Mouse (Mus musculus): ENCODE measurements around the gene Disc1. TPM values are rescaled to one million over a fixed set of nuclear protein-coding genes. Genes with fewer than 3 reads are reported as not detected.
A peak's percentile ranks its signal among the peaks of the same experiment; 100 is the strongest.

Disc1 gene
- polyA plus RNA-seq, 1 experiment from 2014 or later, result 2.1 TPM

- Histone ChIP-seq H3K4me2 (no peak overlapping the region), H3K36me3 (no peaks in the 10 kb centered on the region), H3K4me3 (no peak overlapping the region), H3K9ac (no peak overlapping the region), H3K4me1 (replicated peaks) (peaks cover 21% of the 10 kb centered on the region; the same call in 1 of the 2 replicates), H3K27ac (replicated peaks) (no peak overlapping the region), H3K9me3 (no peaks in the 10 kb centered on the region), H3K27me3 (no peaks in the 10 kb centered on the region)
- WGBS, result 74% methylated on average over 7 of the region's 7 CpGs
- ATAC-seq (ENCODE audit: low read depth), result no peak
These were observed 15.3 kb downstream of the Disc1 start for GRCm38 (mm10) chr8:125069304-125069703.

DNA sequence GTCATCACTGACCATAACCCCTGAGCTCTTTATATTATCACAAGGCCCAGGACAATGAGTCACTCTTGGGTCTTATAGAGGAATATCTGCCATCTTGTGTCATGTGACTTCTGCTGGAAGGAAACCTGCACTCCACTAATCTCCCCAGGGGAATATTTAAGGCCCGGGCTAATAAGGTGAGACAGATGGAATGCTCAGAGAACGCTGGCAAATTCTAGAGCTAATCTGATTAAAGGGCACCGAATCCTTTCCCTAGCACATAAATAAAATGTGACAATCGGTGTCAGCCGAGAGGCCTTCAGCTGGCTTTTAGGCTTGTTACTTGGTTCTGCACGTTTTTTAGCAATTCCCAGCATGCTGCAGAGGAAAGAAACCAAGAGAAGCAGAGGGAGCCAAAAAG is 15.7 kb downstream of the Disc1 start:
- 44% methylated on average over 6 of the region's 6 CpGs for WGBS
- Histone ChIP-seq H3K9me3 (no peaks in the 10 kb centered on the region), H3K36me3 (no peaks in the 10 kb centered on the region), H3K4me2 (no peak overlapping the region), H3K27me3 (no peaks in the 10 kb centered on the region), H3K9ac (no peak overlapping the region), H3K27ac (replicated peaks) (no peak overlapping the region), H3K4me3 (no peak overlapping the region), H3K4me1 (replicated peaks) (peaks cover 21% of the 10 kb centered on the region; the same call in 1 of the 2 replicates)
- no peak for ATAC-seq (ENCODE audit: low read depth)

GRCm38 (mm10) chr8:125074141-125074540 is 20.1 kb downstream of the Disc1 start:
- Histone ChIP-seq H3K27ac (replicated peaks) (no peak overlapping the region), H3K36me3 (no peaks in the 10 kb centered on the region), H3K27me3 (no peaks in the 10 kb centered on the region), H3K4me3 (no peak overlapping the region), H3K9me3 (no peaks in the 10 kb centered on the region), H3K4me1 (replicated peaks) (peaks cover 21% of the 10 kb centered on the region), H3K4me2 (no peak overlapping the region), H3K9ac (no peak overlapping the region)
- WGBS, result 95% methylated on average over 10 of the region's 10 CpGs
- no peak for ATAC-seq (ENCODE audit: low read depth)

DNA sequence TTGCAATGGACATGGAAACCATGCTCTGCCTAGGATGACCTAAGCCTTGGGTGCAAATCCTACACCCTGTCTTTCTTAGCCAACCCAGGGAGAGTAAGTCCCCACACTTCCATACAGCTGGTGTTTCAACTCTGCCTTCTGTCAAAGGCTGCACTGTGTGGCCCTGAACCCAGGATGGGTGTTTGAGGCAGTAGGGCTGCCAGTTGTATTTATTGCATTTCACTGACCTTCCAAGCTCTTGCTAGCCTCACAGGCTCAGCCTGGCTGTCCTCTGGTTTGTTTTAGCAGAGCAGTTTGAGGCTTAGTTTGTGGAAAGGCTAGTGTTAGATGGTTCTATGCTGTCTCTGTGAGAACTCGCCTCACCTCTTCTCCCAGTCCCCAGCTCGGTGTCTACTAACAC is 20.6 kb downstream of the Disc1 start:
- ATAC-seq (ENCODE audit: low read depth), result no peak
- H3K27me3 ChIP-seq, result no peaks in the 10 kb centered on the region
- no peaks in the 10 kb centered on the region for H3K9me3 ChIP-seq
- H3K4me1 ChIP-seq (replicated peaks), result peaks cover 21% of the 10 kb centered on the region
- no peak overlapping the region for H3K9ac ChIP-seq
- H3K4me3 ChIP-seq, result no peak overlapping the region
- no peak overlapping the region for H3K27ac ChIP-seq (replicated peaks)
- H3K36me3 ChIP-seq, result no peaks in the 10 kb centered on the region
- H3K4me2 ChIP-seq, result no peak overlapping the region
- 85% methylated on average over 2 of the region's 2 CpGs for WGBS

GRCm38 (mm10) chr8:125075389-125075788 is 21.4 kb downstream of the Disc1 start:
- WGBS, result 90% methylated on average over 4 of the region's 4 CpGs
- Histone ChIP-seq H3K4me2 (no peak overlapping the region), H3K9ac (no peak overlapping the region), H3K27me3 (no peaks in the 10 kb centered on the region), H3K27ac (replicated peaks) (no peak overlapping the region), H3K9me3 (no peaks in the 10 kb centered on the region), H3K36me3 (no peaks in the 10 kb centered on the region), H3K4me1 (replicated peaks) (peaks cover 14% of the 10 kb centered on the region), H3K4me3 (no peak overlapping the region)
- no peak for ATAC-seq (ENCODE audit: low read depth)

GRCm38 (mm10) chr8:125077326-125077725 is 23.3 kb downstream of the Disc1 start:
- Histone ChIP-seq H3K4me3 (no peak overlapping the region), H3K36me3 (no peaks in the 10 kb centered on the region), H3K9ac (no peak overlapping the region), H3K27me3 (no peaks in the 10 kb centered on the region), H3K4me2 (no peak overlapping the region), H3K27ac (replicated peaks) (no peak overlapping the region), H3K9me3 (no peaks in the 10 kb centered on the region), H3K4me1 (replicated peaks) (peaks cover 29% of the 10 kb centered on the region)
- no peak for ATAC-seq (ENCODE audit: low read depth)
- WGBS, result 85% methylated on average over 8 of the region's 8 CpGs

- peak overlapping the region; percentile 52; the same call in 1 of the 2 replicates for H3K27ac ChIP-seq (replicated peaks)
- H3K4me3 ChIP-seq, result no peak overlapping the region
- peak; percentile 63; the same call in 1 of the 2 replicates for ATAC-seq (ENCODE audit: low read depth)
- H3K4me2 ChIP-seq, result no peak overlapping the region
- no peak overlapping the region for H3K9ac ChIP-seq
- WGBS, result 47% methylated on average over 9 of the region's 9 CpGs
- H3K27me3 ChIP-seq, result no peaks in the 10 kb centered on the region
- H3K4me1 ChIP-seq (replicated peaks), result peaks cover 35% of the 10 kb centered on the region
- H3K36me3 ChIP-seq, result no peaks in the 10 kb centered on the region
- H3K9me3 ChIP-seq, result no peaks in the 10 kb centered on the region
These were observed 24.9 kb downstream of the Disc1 start for GRCm38 (mm10) chr8:125078771-125079384.

- no peaks in the 10 kb centered on the region for H3K27me3 ChIP-seq
- peaks cover 35% of the 10 kb centered on the region for H3K4me1 ChIP-seq (replicated peaks)
- H3K27ac ChIP-seq (replicated peaks), result peak overlapping the region; percentile 46
- H3K9me3 ChIP-seq, result no peaks in the 10 kb centered on the region
- no peak for ATAC-seq (ENCODE audit: low read depth)
- no peak overlapping the region for H3K4me2 ChIP-seq
- H3K36me3 ChIP-seq, result no peaks in the 10 kb centered on the region
- no peak overlapping the region for H3K4me3 ChIP-seq
- 0 out of 2 replicates have a peak overlapping the region, but pooled peaks have one; percentile 31 for H3K9ac ChIP-seq
- 67% methylated on average over 19 of the region's 19 CpGs for WGBS
These were observed 26.7 kb downstream of the Disc1 start for GRCm38 (mm10) chr8:125080388-125081344.

DNA sequence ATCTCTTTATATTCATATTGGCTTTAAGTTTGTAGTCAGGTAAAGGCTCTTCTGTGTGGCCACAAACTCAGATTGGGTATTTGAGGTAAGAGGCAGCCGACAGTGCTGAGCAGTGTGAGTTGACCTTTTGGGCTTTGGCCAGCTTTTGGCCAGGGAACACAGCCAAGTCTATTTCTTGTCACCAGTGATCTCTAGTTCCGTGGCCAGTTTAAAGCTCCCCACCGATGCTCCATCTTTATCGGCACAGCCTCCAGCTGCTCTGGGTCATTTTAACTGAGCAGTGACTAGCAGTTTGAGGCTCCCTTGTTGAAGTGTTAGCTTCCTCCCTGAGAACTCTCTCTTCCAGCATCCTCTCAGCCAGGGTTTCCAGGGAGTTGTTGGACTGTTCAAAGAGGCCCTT is 29.8 kb downstream of the Disc1 start:
- Histone ChIP-seq H3K9me3 (no peaks in the 10 kb centered on the region), H3K4me1 (replicated peaks) (peaks cover 29% of the 10 kb centered on the region), H3K27ac (replicated peaks) (peak overlapping the region; percentile 64), H3K36me3 (no peaks in the 10 kb centered on the region), H3K4me2 (no peak overlapping the region), H3K9ac (no peak overlapping the region), H3K4me3 (no peak overlapping the region), H3K27me3 (no peaks in the 10 kb centered on the region)
- WGBS, result 73% methylated on average over 4 of the region's 4 CpGs
- no peak for ATAC-seq (ENCODE audit: low read depth)

DNA sequence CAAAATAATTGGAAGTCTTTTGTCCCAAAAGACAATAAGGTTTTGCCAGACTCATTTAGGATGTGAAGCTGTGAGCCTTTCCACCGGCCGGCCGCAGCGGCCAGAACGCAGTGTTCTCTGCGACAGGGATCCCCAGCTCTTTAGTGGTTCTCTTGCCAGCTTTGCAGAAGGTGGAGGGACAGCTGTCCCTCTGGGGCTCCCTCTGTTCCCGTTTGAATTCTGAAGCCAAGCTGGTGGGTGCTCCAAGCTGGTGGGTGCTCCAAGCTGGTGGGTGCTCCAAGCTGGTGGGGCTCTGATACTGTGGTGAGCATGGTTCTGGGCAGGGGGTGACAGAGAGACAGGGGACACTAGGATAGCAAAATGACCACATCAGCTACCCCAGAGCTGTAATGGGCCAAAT is 30.5 kb downstream of the Disc1 start:
- Histone ChIP-seq H3K4me2 (no peak overlapping the region), H3K27me3 (no peaks in the 10 kb centered on the region), H3K4me1 (replicated peaks) (peaks cover 21% of the 10 kb centered on the region), H3K36me3 (no peaks in the 10 kb centered on the region), H3K9me3 (no peaks in the 10 kb centered on the region), H3K27ac (replicated peaks) (peak overlapping the region; percentile 64), H3K9ac (no peak overlapping the region), H3K4me3 (no peak overlapping the region)
- ATAC-seq (ENCODE audit: low read depth), result no peak
- 63% methylated on average over 7 of the region's 7 CpGs for WGBS

DNA sequence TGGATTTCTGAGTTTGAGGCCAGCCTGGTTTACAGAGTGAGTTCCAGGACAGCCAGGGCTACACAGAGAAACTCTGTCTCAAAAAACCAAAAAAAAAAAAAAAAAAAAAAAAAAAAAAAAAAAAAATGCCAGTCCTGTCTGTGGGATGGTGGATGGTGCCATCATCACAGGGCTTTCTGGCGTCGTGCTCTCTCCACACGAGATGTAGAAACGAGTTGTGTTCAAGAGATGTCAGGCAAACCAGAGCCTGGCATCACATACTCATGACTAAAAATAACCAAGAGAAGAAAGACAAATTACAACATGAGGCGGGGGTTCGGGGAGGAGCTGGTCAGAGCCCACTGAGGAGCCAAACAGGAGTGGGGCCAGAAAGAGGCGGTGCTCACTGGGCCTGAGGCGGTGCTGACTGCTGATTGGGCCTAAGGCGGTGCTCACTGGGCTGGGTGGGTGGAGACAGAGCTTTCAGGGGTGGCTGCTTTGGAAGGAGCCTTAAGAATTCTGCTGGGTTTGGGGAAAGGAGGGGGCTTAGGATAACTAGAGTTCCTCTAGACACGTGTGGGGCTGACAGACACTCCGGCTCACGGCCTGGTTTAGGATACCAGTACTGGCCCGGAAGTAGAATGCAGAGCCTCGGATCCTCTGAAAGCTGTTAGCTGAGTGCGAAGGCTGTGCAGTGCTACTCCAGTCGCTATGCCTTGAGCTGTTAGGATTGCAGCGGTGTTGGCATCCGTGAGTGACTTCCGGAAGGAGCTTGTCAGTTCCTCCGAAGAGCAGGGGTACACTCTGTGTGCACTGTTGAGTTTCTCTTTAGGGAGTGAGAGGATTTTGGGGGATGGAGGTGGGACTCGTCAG is 37.1 kb downstream of the Disc1 start:
- no peaks in the 10 kb centered on the region for H3K4me1 ChIP-seq (replicated peaks)

GRCm38 (mm10) chr8:125097140-125097539 is 43.1 kb downstream of the Disc1 start:
- WGBS, result 85% methylated on average over 3 of the region's 3 CpGs
- no peak for ATAC-seq (ENCODE audit: low read depth)

More for the DNA sequence above, 37.1 kb downstream of the Disc1 start:
- Histone ChIP-seq H3K36me3 (no peaks in the 10 kb centered on the region), H3K9ac (no peak overlapping the region), H3K4me3 (no peak overlapping the region), H3K27ac (replicated peaks) (no peak overlapping the region), H3K4me2 (no peak overlapping the region), H3K27me3 (no peaks in the 10 kb centered on the region), H3K9me3 (no peaks in the 10 kb centered on the region)
- WGBS, result 75% methylated on average over 21 of the region's 21 CpGs
- ATAC-seq (ENCODE audit: low read depth), result no peak

More at GRCm38 (mm10) chr8:125097140-125097539, 43.1 kb downstream of the Disc1 start:
- Histone ChIP-seq H3K36me3 (no peaks in the 10 kb centered on the region), H3K27ac (replicated peaks) (no peak overlapping the region), H3K9me3 (no peaks in the 10 kb centered on the region), H3K4me2 (no peak overlapping the region), H3K27me3 (no peaks in the 10 kb centered on the region), H3K4me1 (replicated peaks) (no peaks in the 10 kb centered on the region), H3K4me3 (no peak overlapping the region), H3K9ac (no peak overlapping the region)

Data from neural tube, embryonic 13.5 days (tissue).